Mouse (Mus musculus): Measurements from ENCODE around the gene Lrrc74b. TPM values are rescaled to one million over a fixed set of nuclear protein-coding genes. Genes with fewer than 3 reads are reported as not detected.

The Lrrc74b gene
- polyA plus RNA-seq, 1 experiment from 2014 or later: 0.17 TPM

DNA sequence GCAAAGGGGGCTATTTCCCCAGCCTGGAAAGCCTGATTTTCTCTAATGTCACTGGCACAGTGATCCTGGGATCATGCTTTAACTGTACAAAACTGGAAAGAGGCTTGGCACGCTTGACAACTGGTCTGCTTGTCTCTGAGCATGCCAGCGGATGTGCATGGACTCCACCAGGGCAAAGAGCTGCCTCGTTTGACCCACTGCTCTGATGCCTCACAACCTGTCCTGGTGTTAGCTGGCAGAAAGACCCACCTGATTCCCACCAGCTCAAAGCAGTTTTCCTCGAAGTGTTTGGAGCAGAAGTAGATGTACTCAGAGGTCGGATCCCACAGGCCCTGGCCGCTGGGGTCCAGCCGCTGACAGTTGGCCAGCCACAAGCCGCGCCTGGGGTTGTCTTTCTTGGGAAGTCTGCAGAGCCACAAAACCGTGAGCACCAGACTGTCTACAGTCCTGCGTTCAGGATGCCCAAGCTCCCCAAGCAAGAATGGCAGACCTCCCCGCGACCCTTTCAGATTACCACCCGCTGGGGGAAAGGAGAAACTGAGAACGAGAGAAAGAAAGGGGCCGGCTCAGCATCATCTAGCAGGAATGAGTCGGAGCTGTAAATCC lies 31.0 kb downstream of the Lrrc74b start:
- peak overlapping the region; percentile 86 for H3K4me2 ChIP-seq (ENCODE audit: low read depth, low read length)
- H3K4me1 ChIP-seq (ENCODE audit: control insufficient read depth, insufficient read depth, low read length): peaks cover 19% of the 10 kb centered on the region
- H3K27me3 ChIP-seq (replicated peaks; ENCODE audit: control insufficient read depth, insufficient read depth, low read length): no peaks in the 10 kb centered on the region
- H3K27ac ChIP-seq (ENCODE audit: low read length): peak overlapping the region; percentile 97
- peaks cover 17% of the 10 kb centered on the region for H3K36me3 ChIP-seq (ENCODE audit: control insufficient read depth, insufficient read depth, low read length)
- H3K4me3 ChIP-seq (ENCODE audit: low read length): peak overlapping the region; percentile 75
- peak overlapping the region; percentile 93 for H3K9ac ChIP-seq (ENCODE audit: low read depth, low read length)
- 12% methylated on average over 17 of the region's 17 CpGs for WGBS
- no peak for ATAC-seq
- no peaks in the 10 kb centered on the region for H3K9me3 ChIP-seq (ENCODE audit: control insufficient read depth, low read length)

GRCm38 (mm10) chr16:17528276-17528675 lies 32.8 kb downstream of the Lrrc74b start:
- Histone ChIP-seq H3K9me3 (ENCODE audit: control insufficient read depth, low read length) (no peaks in the 10 kb centered on the region), H3K27ac (ENCODE audit: low read length) (no peak overlapping the region), H3K4me1 (ENCODE audit: control insufficient read depth, insufficient read depth, low read length) (peaks cover 19% of the 10 kb centered on the region), H3K36me3 (ENCODE audit: control insufficient read depth, insufficient read depth, low read length) (peaks cover 30% of the 10 kb centered on the region), H3K4me2 (ENCODE audit: low read depth, low read length) (no peak overlapping the region), H3K4me3 (ENCODE audit: low read length) (no peak overlapping the region), H3K9ac (ENCODE audit: low read depth, low read length) (no peak overlapping the region), H3K27me3 (replicated peaks; ENCODE audit: control insufficient read depth, insufficient read depth, low read length) (no peaks in the 10 kb centered on the region)
- 85% methylated on average over 13 of the region's 13 CpGs for WGBS
- ATAC-seq: no peak

GRCm38 (mm10) chr16:17527606-17528005 lies 33.4 kb downstream of the Lrrc74b start:
- no peak overlapping the region for H3K4me3 ChIP-seq (ENCODE audit: low read length)
- H3K9ac ChIP-seq (ENCODE audit: low read depth, low read length): no peak overlapping the region
- peaks cover 19% of the 10 kb centered on the region for H3K4me1 ChIP-seq (ENCODE audit: control insufficient read depth, insufficient read depth, low read length)
- H3K36me3 ChIP-seq (ENCODE audit: control insufficient read depth, insufficient read depth, low read length): peaks cover 35% of the 10 kb centered on the region
- ATAC-seq: no peak
- no peaks in the 10 kb centered on the region for H3K27me3 ChIP-seq (replicated peaks; ENCODE audit: control insufficient read depth, insufficient read depth, low read length)
- H3K27ac ChIP-seq (ENCODE audit: low read length): no peak overlapping the region
- no peak overlapping the region for H3K4me2 ChIP-seq (ENCODE audit: low read depth, low read length)
- no peaks in the 10 kb centered on the region for H3K9me3 ChIP-seq (ENCODE audit: control insufficient read depth, low read length)

- H3K4me3 ChIP-seq (ENCODE audit: low read length): no peak overlapping the region
- H3K36me3 ChIP-seq (ENCODE audit: control insufficient read depth, insufficient read depth, low read length): peaks cover 43% of the 10 kb centered on the region
- WGBS: 76% methylated on average over 6 of the region's 6 CpGs
- no peak overlapping the region for H3K9ac ChIP-seq (ENCODE audit: low read depth, low read length)
- peak overlapping the region; percentile 38 for H3K27ac ChIP-seq (ENCODE audit: low read length)
- no peaks in the 10 kb centered on the region for H3K9me3 ChIP-seq (ENCODE audit: control insufficient read depth, low read length)
- no peak overlapping the region for H3K4me2 ChIP-seq (ENCODE audit: low read depth, low read length)
- ATAC-seq: peak; percentile 28
- H3K27me3 ChIP-seq (replicated peaks; ENCODE audit: control insufficient read depth, insufficient read depth, low read length): no peaks in the 10 kb centered on the region
- peaks cover 13% of the 10 kb centered on the region for H3K4me1 ChIP-seq (ENCODE audit: control insufficient read depth, insufficient read depth, low read length)
Measured at GRCm38 (mm10) chr16:17526223-17526622, 34.8 kb downstream of the Lrrc74b start.

- no peak for ATAC-seq
Measured at GRCm38 (mm10) chr16:17525524-17525923, 35.5 kb downstream of the Lrrc74b start.

DNA sequence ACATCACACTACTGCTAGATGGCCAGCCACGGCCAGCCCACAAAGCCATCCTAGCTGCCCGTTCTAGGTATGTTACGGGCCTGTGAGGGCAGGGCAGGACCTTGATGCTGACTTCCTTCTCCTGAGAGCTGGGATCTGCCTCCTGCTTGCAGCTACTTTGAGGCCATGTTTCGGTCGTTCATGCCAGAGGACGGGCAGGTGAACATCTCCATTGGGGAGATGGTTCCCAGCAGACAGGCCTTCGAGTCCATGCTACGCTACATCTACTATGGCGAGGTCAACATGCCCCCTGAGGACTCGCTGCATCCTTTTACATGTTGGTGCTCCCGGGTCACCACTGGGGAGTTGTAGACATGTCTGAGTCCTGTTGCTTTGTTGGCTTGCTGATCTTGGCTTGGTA lies 36.9 kb downstream of the Lrrc74b start:
- no peak overlapping the region for H3K4me2 ChIP-seq (ENCODE audit: low read depth, low read length)
- 90% methylated on average over 11 of the region's 11 CpGs for WGBS
- no peaks in the 10 kb centered on the region for H3K9me3 ChIP-seq (ENCODE audit: control insufficient read depth, low read length)
- no peak for ATAC-seq
- no peak overlapping the region for H3K27ac ChIP-seq (ENCODE audit: low read length)
- H3K27me3 ChIP-seq (replicated peaks; ENCODE audit: control insufficient read depth, insufficient read depth, low read length): no peaks in the 10 kb centered on the region
- H3K4me1 ChIP-seq (ENCODE audit: control insufficient read depth, insufficient read depth, low read length): peaks cover 4% of the 10 kb centered on the region
- H3K4me3 ChIP-seq (ENCODE audit: low read length): no peak overlapping the region
- no peak overlapping the region for H3K9ac ChIP-seq (ENCODE audit: low read depth, low read length)
- H3K36me3 ChIP-seq (ENCODE audit: control insufficient read depth, insufficient read depth, low read length): peaks cover 53% of the 10 kb centered on the region

More at GRCm38 (mm10) chr16:17525524-17525923, 35.5 kb downstream of the Lrrc74b start:
- peaks cover 49% of the 10 kb centered on the region for H3K36me3 ChIP-seq (ENCODE audit: control insufficient read depth, insufficient read depth, low read length)
- no peak overlapping the region for H3K4me2 ChIP-seq (ENCODE audit: low read depth, low read length)
- H3K27ac ChIP-seq (ENCODE audit: low read length): peak overlapping the region; percentile 25
- H3K9ac ChIP-seq (ENCODE audit: low read depth, low read length): no peak overlapping the region
- 85% methylated on average over 3 of the region's 3 CpGs for WGBS
- H3K9me3 ChIP-seq (ENCODE audit: control insufficient read depth, low read length): no peaks in the 10 kb centered on the region
- H3K4me3 ChIP-seq (ENCODE audit: low read length): no peak overlapping the region
- H3K4me1 ChIP-seq (ENCODE audit: control insufficient read depth, insufficient read depth, low read length): peaks cover 13% of the 10 kb centered on the region
- H3K27me3 ChIP-seq (replicated peaks; ENCODE audit: control insufficient read depth, insufficient read depth, low read length): no peaks in the 10 kb centered on the region

DNA sequence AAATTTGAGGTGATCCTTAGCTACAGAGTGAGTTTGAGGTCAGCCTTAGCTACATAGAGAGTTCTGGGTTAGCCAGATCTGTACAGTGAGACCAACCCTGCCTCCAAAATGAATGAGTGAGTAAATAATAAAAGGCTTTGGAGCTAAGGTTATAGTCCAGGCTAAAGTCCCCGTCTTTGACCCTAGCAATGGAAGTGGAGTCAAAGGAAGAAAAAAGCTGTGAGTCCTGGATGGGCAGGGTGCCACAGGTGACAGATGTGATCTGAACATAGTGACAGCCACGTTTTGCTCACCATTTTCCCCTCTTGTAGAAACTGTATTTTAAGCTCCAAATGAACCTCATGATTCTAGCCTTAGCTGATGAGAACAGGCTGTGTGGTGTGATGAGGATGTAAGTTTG lies 42.1 kb downstream of the Lrrc74b start:
- peaks cover 35% of the 10 kb centered on the region for H3K36me3 ChIP-seq (ENCODE audit: control insufficient read depth, insufficient read depth, low read length)
- no peak overlapping the region for H3K27ac ChIP-seq (ENCODE audit: low read length)
- H3K9me3 ChIP-seq (ENCODE audit: control insufficient read depth, low read length): no peaks in the 10 kb centered on the region
- 87% methylated on average over 2 of the region's 2 CpGs for WGBS
- H3K9ac ChIP-seq (ENCODE audit: low read depth, low read length): no peak overlapping the region
- H3K4me2 ChIP-seq (ENCODE audit: low read depth, low read length): no peak overlapping the region
- no peak for ATAC-seq
- H3K27me3 ChIP-seq (replicated peaks; ENCODE audit: control insufficient read depth, insufficient read depth, low read length): no peaks in the 10 kb centered on the region
- H3K4me1 ChIP-seq (ENCODE audit: control insufficient read depth, insufficient read depth, low read length): no peaks in the 10 kb centered on the region
- H3K4me3 ChIP-seq (ENCODE audit: low read length): no peak overlapping the region

GRCm38 (mm10) chr16:17511431-17511830 lies 49.6 kb downstream of the Lrrc74b start:
- Histone ChIP-seq H3K4me3 (ENCODE audit: low read length) (no peak overlapping the region), H3K36me3 (ENCODE audit: control insufficient read depth, insufficient read depth, low read length) (peaks cover 11% of the 10 kb centered on the region), H3K4me2 (ENCODE audit: low read depth, low read length) (no peak overlapping the region), H3K4me1 (ENCODE audit: control insufficient read depth, insufficient read depth, low read length) (peaks cover 13% of the 10 kb centered on the region), H3K27ac (ENCODE audit: low read length) (no peak overlapping the region), H3K27me3 (replicated peaks; ENCODE audit: control insufficient read depth, insufficient read depth, low read length) (no peaks in the 10 kb centered on the region), H3K9me3 (ENCODE audit: control insufficient read depth, low read length) (no peaks in the 10 kb centered on the region), H3K9ac (ENCODE audit: low read depth, low read length) (no peak overlapping the region)
- 90% methylated on average over 4 of the region's 4 CpGs for WGBS
- no peak for ATAC-seq

- H3K4me3 ChIP-seq (ENCODE audit: low read length): 0 out of 2 replicates have a peak overlapping the region, but pooled peaks have one; percentile 13
- no peaks in the 10 kb centered on the region for H3K27me3 ChIP-seq (replicated peaks; ENCODE audit: control insufficient read depth, insufficient read depth, low read length)
- peak overlapping the region; percentile 64; the same call in 1 of the 2 replicates for H3K4me2 ChIP-seq (ENCODE audit: low read depth, low read length)
- H3K9ac ChIP-seq (ENCODE audit: low read depth, low read length): 0 out of 2 replicates have a peak overlapping the region, but pooled peaks have one; percentile 5
- no peaks in the 10 kb centered on the region for H3K9me3 ChIP-seq (ENCODE audit: control insufficient read depth, low read length)
- H3K27ac ChIP-seq (ENCODE audit: low read length): peak overlapping the region; percentile 25
- 0 out of 2 replicates have a peak, but pooled peaks have one; percentile 3 for ATAC-seq
- H3K4me1 ChIP-seq (ENCODE audit: control insufficient read depth, insufficient read depth, low read length): peaks cover 13% of the 10 kb centered on the region
- WGBS: 65% methylated on average over 2 of the region's 2 CpGs
- H3K36me3 ChIP-seq (ENCODE audit: control insufficient read depth, insufficient read depth, low read length): peaks cover 11% of the 10 kb centered on the region
Measured at GRCm38 (mm10) chr16:17510686-17511085, 50.4 kb downstream of the Lrrc74b start.

- 100% methylated on average over 2 of the region's 2 CpGs for WGBS
- Histone ChIP-seq H3K9me3 (ENCODE audit: control insufficient read depth, low read length) (no peaks in the 10 kb centered on the region), H3K9ac (ENCODE audit: low read depth, low read length) (no peak overlapping the region), H3K4me3 (ENCODE audit: low read length) (0 out of 2 replicates have a peak overlapping the region, but pooled peaks have one; percentile 1), H3K27me3 (replicated peaks; ENCODE audit: control insufficient read depth, insufficient read depth, low read length) (no peaks in the 10 kb centered on the region), H3K27ac (ENCODE audit: low read length) (peak overlapping the region; percentile 25), H3K4me1 (ENCODE audit: control insufficient read depth, insufficient read depth, low read length) (peaks cover 13% of the 10 kb centered on the region), H3K4me2 (ENCODE audit: low read depth, low read length) (peak overlapping the region; percentile 64), H3K36me3 (ENCODE audit: control insufficient read depth, insufficient read depth, low read length) (peaks cover 11% of the 10 kb centered on the region)
- no peak for ATAC-seq
Measured at GRCm38 (mm10) chr16:17510143-17510542, 50.9 kb downstream of the Lrrc74b start.

All from intestine, embryonic 16.5 days (tissue).